Mouse (Mus musculus): ENCODE data around the gene 1700003H04Rik. TPM values are rescaled to one million over a fixed set of nuclear protein-coding genes. Genes with fewer than 3 reads are reported as not detected.
A peak's percentile ranks its signal among the peaks of the same experiment; 100 is the strongest.

1700003H04Rik gene
- total RNA-seq (2012; rRNA removed): not detected in 2 replicates

GRCm38 (mm10) chr3:124581001-124581400 lies at the start of gene 1700003H04Rik:
Gene 1700003H04Rik, minus strand, starts transcription at chr3:124581101.
- H3K27ac ChIP-seq (ENCODE audit: insufficient read depth, low read depth, low read length, poor library complexity, severe bottlenecking): no peak within 1 kb of the TSS
- H3K9me3 ChIP-seq (ENCODE audit: control insufficient read depth, insufficient read depth, low read depth, low read length): no peaks in the 10 kb centered on the region
- no peak within 1 kb of the TSS for H3K9ac ChIP-seq (ENCODE audit: insufficient read depth, low read depth, low read length, poor library complexity, severe bottlenecking)
- H3K36me3 ChIP-seq (ENCODE audit: control insufficient read depth, insufficient read depth, low read length, poor library complexity, severe bottlenecking): no peaks in the 10 kb centered on the region
- in situ Hi-C loops (cut with MboI; ENCODE audit: low sequenced_read_pairs in 2 of 2, unreplicated experiment in 2 of 2): no loop called here
- no peaks in the 10 kb centered on the region for H3K4me1 ChIP-seq (ENCODE audit: control insufficient read depth in 2 of 2, insufficient read depth in 2 of 2, low read length in 2 of 2, poor library complexity in 1 of 2)
- no peak within 1 kb of the TSS for H3K4me3 ChIP-seq (ENCODE audit: insufficient read depth in 1 of 2, low read depth in 1 of 2, low read length in 2 of 2, poor library complexity in 1 of 2, severe bottlenecking in 1 of 2)
- TF ChIP-seq CHD2 (IDR thresholded peaks at IDR 0.05; ENCODE audit: low read depth, low read length) (no peak), ZC3H11A (IDR thresholded peaks at IDR 0.05; ENCODE audit: borderline replicate concordance, low read depth, low read length) (no peak), MAFK (IDR thresholded peaks at IDR 0.05; ENCODE audit: insufficient read depth, low read depth, low read length) (no peak), HCFC1 (IDR thresholded peaks at IDR 0.05; ENCODE audit: borderline replicate concordance, insufficient read depth, low read length) (no peak), ZNF384 (IDR thresholded peaks at IDR 0.05; ENCODE audit: low read depth, low read length) (no peak)
- DNase-seq (ENCODE audit: low read depth, low spot score): no peak

GRCm38 (mm10) chr3:124623031-124623430 lies 42.1 kb upstream of the 1700003H04Rik start:
- H3K27ac ChIP-seq (ENCODE audit: insufficient read depth, low read depth, low read length, poor library complexity, severe bottlenecking): no peak overlapping the region
- no peaks in the 10 kb centered on the region for H3K9me3 ChIP-seq (ENCODE audit: control insufficient read depth, insufficient read depth, low read depth, low read length)
- no peak overlapping the region for H3K4me3 ChIP-seq (ENCODE audit: insufficient read depth in 1 of 2, low read depth in 1 of 2, low read length in 2 of 2, poor library complexity in 1 of 2, severe bottlenecking in 1 of 2)
- in situ Hi-C loops (cut with MboI; ENCODE audit: low sequenced_read_pairs in 2 of 2, unreplicated experiment in 2 of 2): no loop called here
- DNase-seq (ENCODE audit: low read depth, low spot score): no peak
- H3K9ac ChIP-seq (ENCODE audit: insufficient read depth, low read depth, low read length, poor library complexity, severe bottlenecking): no peak overlapping the region
- TF ChIP-seq CHD2 (IDR thresholded peaks at IDR 0.05; ENCODE audit: low read depth, low read length): no peak
- TF ChIP-seq HCFC1 (IDR thresholded peaks at IDR 0.05; ENCODE audit: borderline replicate concordance, insufficient read depth, low read length): no peak
- no peak for TF ChIP-seq ZNF384 (IDR thresholded peaks at IDR 0.05; ENCODE audit: low read depth, low read length)
- TF ChIP-seq ZC3H11A (IDR thresholded peaks at IDR 0.05; ENCODE audit: borderline replicate concordance, low read depth, low read length): no peak
- TF ChIP-seq MAFK (IDR thresholded peaks at IDR 0.05; ENCODE audit: insufficient read depth, low read depth, low read length): no peak
- no peaks in the 10 kb centered on the region for H3K36me3 ChIP-seq (ENCODE audit: control insufficient read depth, insufficient read depth, low read length, poor library complexity, severe bottlenecking)
- no peaks in the 10 kb centered on the region for H3K4me1 ChIP-seq (ENCODE audit: control insufficient read depth in 2 of 2, insufficient read depth in 2 of 2, low read length in 2 of 2, poor library complexity in 1 of 2)

- H3K36me3 ChIP-seq (ENCODE audit: control insufficient read depth, insufficient read depth, low read length, poor library complexity, severe bottlenecking): no peaks in the 10 kb centered on the region
- no peak for TF ChIP-seq CHD2 (IDR thresholded peaks at IDR 0.05; ENCODE audit: low read depth, low read length)
- no peak for TF ChIP-seq ZNF384 (IDR thresholded peaks at IDR 0.05; ENCODE audit: low read depth, low read length)
- TF ChIP-seq ZC3H11A (IDR thresholded peaks at IDR 0.05; ENCODE audit: borderline replicate concordance, low read depth, low read length): no peak
- no peak for TF ChIP-seq MAFK (IDR thresholded peaks at IDR 0.05; ENCODE audit: insufficient read depth, low read depth, low read length)
- TF ChIP-seq HCFC1 (IDR thresholded peaks at IDR 0.05; ENCODE audit: borderline replicate concordance, insufficient read depth, low read length): no peak
- no peak overlapping the region for H3K4me3 ChIP-seq (ENCODE audit: insufficient read depth in 1 of 2, low read depth in 1 of 2, low read length in 2 of 2, poor library complexity in 1 of 2, severe bottlenecking in 1 of 2)
- H3K27ac ChIP-seq (ENCODE audit: insufficient read depth, low read depth, low read length, poor library complexity, severe bottlenecking): no peak overlapping the region
- in situ Hi-C loops (cut with MboI; ENCODE audit: low sequenced_read_pairs in 2 of 2, unreplicated experiment in 2 of 2): no loop called here
- H3K9me3 ChIP-seq (ENCODE audit: control insufficient read depth, insufficient read depth, low read depth, low read length): peaks cover 3% of the 10 kb centered on the region; the same call in 1 of the 2 replicates
- H3K9ac ChIP-seq (ENCODE audit: insufficient read depth, low read depth, low read length, poor library complexity, severe bottlenecking): no peak overlapping the region
- peaks cover 0 to 2% of the 10 kb centered on the region in 2 experiments; a peak in 1 of 4 replicates for H3K4me1 ChIP-seq (ENCODE audit: control insufficient read depth in 2 of 2, insufficient read depth in 2 of 2, low read length in 2 of 2, poor library complexity in 1 of 2)
- DNase-seq (ENCODE audit: low read depth, low spot score): no peak
These were observed 32.4 kb upstream of the 1700003H04Rik start for GRCm38 (mm10) chr3:124613287-124613686.

- no peak overlapping the region for H3K4me3 ChIP-seq (ENCODE audit: insufficient read depth in 1 of 2, low read depth in 1 of 2, low read length in 2 of 2, poor library complexity in 1 of 2, severe bottlenecking in 1 of 2)
- peaks cover 4 to 8% of the 10 kb centered on the region in 2 experiments; a peak in 3 of 4 replicates for H3K4me1 ChIP-seq (ENCODE audit: control insufficient read depth in 2 of 2, insufficient read depth in 2 of 2, low read length in 2 of 2, poor library complexity in 1 of 2)
- TF ChIP-seq HCFC1 (IDR thresholded peaks at IDR 0.05; ENCODE audit: borderline replicate concordance, insufficient read depth, low read length): no peak
- 0 out of 2 replicates have a peak, but pooled peaks have one; percentile 35 for TF ChIP-seq MAFK (IDR thresholded peaks at IDR 0.05; ENCODE audit: insufficient read depth, low read depth, low read length)
- no peak for TF ChIP-seq ZNF384 (IDR thresholded peaks at IDR 0.05; ENCODE audit: low read depth, low read length)
- no peak for DNase-seq (ENCODE audit: low read depth, low spot score)
- no peak overlapping the region for H3K9ac ChIP-seq (ENCODE audit: insufficient read depth, low read depth, low read length, poor library complexity, severe bottlenecking)
- in situ Hi-C loops (cut with MboI; ENCODE audit: low sequenced_read_pairs in 2 of 2, unreplicated experiment in 2 of 2): no loop called here
- no peaks in the 10 kb centered on the region for H3K36me3 ChIP-seq (ENCODE audit: control insufficient read depth, insufficient read depth, low read length, poor library complexity, severe bottlenecking)
- peaks cover 3% of the 10 kb centered on the region; the same call in 1 of the 2 replicates for H3K9me3 ChIP-seq (ENCODE audit: control insufficient read depth, insufficient read depth, low read depth, low read length)
- H3K27ac ChIP-seq (ENCODE audit: insufficient read depth, low read depth, low read length, poor library complexity, severe bottlenecking): no peak overlapping the region
These were observed 29.1 kb upstream of the 1700003H04Rik start for GRCm38 (mm10) chr3:124609956-124610355.
